Mouse (Mus musculus) ovary, postnatal 36 days (tissue): Measurements from ENCODE around the gene Lmna.

Experiments
- DNase-seq: peaks from one replicate; pipeline ENCODE4 v3.0.0; 2022; ENCODE audit warnings: low spot score, mixed read lengths

The Lmna gene

GRCm38 (mm10) chr3:88509692-88510420 lies at the start of gene Lmna:
Gene Lmna, minus strand, starts transcription at chr3:88509956.
- DNase-seq, result peak; percentile 94

DNA sequence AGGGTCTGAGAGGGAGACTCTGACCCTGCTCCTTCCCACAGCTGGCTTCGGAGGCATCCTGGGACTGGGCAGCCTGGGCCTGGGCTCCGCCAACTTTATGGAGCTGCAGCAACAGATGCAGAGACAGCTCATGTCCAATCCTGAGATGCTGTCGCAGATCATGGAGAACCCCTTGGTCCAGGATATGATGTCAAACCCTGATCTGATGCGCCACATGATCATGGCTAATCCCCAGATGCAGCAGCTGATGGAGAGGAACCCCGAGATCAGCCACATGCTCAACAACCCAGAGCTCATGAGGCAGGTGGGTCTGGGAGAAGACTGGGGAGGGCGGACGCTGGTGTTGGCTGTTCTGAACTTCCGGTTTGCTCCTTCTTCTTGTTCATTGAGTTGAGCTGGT lies 46.9 kb upstream of the Lmna start:
- DNase-seq, result no peak

DNA sequence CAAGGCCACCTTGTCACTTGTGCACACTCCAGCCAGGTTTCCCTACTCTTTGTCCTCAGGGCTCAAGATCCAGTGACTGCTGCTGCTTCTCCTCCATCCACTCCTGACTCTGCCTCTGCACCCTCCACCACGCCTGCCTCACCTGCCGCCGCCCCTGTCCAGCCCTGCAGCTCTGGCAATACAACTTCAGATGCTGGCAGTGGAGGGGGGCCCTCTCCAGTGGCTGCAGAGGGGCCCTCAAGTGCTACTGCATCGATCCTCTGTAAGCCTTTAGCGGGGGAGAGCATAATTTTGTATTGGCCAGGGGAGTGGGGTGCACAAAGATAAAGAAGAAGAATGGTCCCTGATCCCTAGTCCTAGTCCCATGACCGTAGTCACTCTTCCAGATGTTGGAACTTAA lies 46.0 kb upstream of the Lmna start:
- no peak for DNase-seq

GRCm38 (mm10) chr3:88555069-88555605 lies 45.4 kb upstream of the Lmna start:
- no peak for DNase-seq

GRCm38 (mm10) chr3:88553880-88554586 lies 44.3 kb upstream of the Lmna start:
- DNase-seq, result no peak

GRCm38 (mm10) chr3:88553525-88553879 lies 43.7 kb upstream of the Lmna start, which contains the start of gene Ubqln4:
Gene Ubqln4, plus strand, starts transcription at chr3:88553758.
- peak; percentile 96 for DNase-seq

DNA sequence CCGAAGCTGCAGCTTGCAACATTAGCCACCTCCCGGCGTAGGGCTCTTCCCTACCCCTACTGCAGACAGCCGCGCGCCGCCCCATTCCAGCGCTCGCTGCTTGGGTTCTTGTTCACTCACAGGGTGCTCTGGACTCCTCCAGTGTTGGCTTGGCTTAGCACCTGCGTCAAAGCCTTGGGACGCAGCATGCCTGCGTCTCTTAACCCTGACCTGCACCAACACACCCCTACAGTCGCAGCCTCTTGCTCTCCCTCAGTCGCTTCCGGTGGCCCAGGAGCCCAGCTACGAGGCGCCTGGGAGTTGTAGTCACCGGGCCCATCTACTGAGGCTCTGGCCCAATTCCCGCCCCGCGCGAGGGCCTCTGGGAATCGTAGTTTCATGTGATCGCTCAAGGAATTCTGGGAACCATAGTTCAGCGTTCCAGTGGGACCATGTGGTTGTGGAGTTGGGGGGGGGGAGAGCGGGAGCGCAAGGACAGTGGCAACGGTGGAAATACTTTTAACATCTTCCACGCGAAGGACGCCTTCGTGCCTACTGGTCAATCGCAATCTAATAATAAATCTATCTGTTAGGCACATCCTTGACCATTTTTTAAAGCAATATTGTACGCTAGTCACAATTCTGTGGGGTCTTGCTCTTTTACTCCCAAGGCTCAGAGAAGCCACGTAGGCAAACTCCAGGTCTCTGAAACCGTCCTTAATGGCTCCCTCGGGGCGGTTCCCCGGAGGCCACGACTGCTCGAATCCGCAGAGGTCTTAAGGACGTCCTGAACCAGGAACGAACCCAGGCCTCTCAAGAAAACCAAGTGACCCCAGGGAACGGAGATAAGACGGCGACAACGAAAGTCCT lies 43.1 kb upstream of the Lmna start, which contains the start of gene Lamtor2:
Gene Lamtor2, minus strand, starts transcription at position 399 of the 849 bp plus-strand sequence.
- DNase-seq, result peak; percentile 97

- DNase-seq, result no peak
These were observed 42.4 kb upstream of the Lmna start for GRCm38 (mm10) chr3:88552082-88552645.

DNA sequence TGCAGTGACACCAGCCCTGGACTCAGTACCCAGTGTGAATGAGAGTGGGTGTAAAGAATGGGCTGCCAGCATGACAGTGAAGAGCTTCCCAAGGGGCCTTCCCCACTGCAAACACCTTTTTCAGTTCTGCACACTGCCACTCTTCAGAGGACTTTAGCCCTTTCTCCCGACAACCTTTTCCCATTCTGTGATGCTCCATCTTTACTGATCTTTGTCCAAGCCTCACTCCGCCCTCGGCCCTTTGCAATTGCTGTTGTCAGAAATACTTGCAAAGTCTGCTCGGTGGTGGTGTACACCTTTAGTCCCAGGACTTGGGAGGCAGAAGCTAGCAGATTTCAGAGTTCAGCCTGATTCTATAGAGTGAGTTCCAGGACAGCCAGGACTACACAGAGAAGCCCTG lies 41.8 kb upstream of the Lmna start:
- DNase-seq, result no peak

GRCm38 (mm10) chr3:88548180-88548917 lies 38.6 kb upstream of the Lmna start, which contains the start of gene Rab25:
Gene Rab25, minus strand, starts transcription at chr3:88548300.
- DNase-seq, result no peak

DNA sequence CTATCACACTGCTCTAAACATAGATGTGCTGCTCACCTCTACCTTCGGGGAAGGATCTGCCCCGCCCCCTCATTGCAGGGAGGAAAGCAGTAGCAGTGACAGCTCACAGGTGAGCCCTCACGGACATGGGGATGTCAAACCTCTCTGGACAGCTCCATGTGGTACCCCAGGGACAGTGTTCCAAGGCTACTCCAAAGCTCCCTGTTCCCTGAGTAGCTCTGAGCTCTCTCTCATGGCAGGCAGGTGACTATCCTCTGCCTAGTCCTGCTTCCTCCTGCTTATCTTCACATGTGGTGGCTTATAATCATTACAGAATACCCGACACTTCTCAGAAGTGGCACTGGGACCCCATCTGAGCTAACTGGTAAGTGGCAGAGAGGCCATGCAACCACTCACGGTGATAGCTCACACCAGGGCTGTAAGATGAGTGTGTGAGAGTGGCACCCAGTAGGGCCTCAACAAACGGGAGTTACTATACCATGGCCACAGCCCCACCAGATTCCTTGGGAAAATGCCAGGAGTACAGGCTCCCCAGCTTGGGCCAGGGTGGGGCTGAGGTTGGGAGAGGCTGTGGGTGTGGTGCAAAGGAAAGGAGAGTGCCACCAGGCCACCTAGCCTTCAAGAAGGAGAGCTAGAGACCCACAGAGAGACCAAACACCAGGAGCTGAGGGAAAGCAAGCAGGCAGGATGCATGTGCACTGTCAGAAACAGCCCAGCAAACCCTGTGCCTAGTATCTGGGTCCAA lies 37.1 kb upstream of the Lmna start:
- DNase-seq, result no peak

DNA sequence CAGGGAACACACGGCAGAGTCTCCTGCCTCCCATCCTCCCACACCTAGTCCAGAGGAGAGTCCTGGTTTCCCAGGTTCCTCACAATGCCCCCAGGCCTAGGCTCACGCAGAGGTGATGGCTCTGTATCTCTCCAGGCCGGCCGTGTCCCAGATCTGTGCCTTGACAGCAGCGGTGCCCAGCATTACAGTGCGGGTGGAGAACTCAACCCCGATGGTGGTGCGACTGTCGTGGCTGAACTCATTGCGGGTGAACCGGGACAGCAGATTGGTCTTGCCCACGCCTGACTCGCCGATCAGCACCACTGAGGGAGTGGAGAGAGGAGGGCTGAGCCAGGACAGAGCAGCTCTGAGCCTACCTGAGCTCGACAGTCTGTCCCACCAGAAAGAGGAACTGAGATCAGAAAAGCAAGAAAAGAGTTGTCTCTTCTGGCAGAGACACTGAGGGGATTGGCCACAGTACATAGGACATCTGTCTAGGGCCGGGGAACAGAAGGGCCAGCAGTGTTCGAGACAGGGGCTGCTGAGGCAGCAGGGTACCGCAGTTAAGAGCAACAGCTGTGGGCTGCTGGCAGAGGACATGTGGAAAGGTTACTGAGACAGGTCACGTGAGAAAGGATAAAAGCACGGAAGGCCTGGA lies 35.3 kb upstream of the Lmna start:
- DNase-seq, result no peak

DNA sequence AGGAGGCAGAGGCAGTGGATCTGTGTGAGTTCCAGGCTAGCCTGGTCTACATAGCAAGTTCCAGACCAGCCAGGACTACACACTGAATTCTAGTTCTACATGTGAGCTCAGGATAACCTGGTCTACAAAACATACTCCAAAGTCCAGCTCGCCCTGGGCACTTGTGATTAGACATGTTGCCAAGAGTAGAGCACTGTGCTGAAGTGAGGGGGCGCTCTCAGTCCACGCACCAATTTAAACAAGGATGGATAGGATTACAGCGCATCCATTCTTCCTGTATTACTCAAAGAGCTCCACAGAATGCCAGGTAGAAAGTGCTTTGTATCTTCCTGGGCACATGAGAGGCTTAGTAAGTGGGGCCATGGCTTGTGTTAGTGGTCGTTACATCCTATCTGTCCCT lies 34.8 kb upstream of the Lmna start:
- no peak for DNase-seq

DNA sequence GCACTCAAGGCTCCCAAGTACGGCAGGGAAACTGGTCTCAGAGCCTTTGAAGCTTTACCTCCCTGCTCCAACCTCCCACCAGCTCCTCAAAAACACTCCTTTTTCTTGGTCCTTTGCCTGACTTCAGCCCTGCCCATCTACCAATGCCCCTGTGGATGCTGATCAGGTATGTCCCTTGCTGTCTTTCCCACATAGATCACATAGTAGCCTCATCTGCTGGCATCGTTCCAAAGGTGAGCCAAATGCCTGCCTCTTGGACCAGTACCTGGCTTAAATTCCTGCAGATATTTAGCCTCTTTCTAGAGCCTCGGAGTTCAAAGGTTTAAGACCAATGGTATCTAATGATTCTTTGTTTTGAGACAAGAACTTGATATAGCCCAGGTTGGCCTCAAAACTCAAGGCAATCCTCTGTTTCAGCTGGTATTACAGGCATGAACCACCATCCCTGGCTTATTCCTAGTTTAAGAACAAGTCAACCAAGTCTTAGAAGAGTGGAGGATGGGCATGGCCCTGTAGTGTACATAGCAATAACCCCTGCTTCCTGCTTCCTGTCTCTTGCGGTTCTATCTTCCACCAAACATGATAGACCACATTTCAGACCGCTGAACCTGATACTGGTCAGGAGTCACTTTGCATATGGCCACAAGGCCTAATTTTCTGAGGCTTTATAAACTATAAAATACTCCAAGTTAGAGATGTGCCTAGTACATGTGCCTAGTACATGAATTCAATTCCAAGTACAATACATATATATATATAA lies 34.1 kb upstream of the Lmna start:
- DNase-seq, result no peak

- DNase-seq, result no peak
These were observed 33.4 kb upstream of the Lmna start for GRCm38 (mm10) chr3:88543174-88543573.

DNA sequence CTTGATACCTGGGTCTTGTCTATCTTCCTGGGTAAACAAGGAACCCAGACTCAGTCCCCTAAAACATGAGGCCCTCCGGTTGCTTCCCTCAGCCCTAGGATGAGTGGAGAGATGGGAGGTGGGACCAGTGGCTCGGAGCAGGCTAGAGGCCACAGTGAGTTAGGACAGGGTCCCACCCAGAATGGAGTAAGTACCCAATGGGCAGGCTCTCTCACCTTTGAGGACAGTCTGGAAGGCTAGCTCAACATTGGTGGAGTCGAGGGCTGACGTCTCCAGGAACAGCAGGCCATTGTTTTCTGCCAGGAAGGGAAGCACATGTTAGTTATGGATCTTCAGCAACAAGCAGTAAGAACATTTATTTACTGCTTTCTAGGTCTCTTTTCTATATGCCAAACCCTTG lies 32.7 kb upstream of the Lmna start:
- DNase-seq, result no peak

DNA sequence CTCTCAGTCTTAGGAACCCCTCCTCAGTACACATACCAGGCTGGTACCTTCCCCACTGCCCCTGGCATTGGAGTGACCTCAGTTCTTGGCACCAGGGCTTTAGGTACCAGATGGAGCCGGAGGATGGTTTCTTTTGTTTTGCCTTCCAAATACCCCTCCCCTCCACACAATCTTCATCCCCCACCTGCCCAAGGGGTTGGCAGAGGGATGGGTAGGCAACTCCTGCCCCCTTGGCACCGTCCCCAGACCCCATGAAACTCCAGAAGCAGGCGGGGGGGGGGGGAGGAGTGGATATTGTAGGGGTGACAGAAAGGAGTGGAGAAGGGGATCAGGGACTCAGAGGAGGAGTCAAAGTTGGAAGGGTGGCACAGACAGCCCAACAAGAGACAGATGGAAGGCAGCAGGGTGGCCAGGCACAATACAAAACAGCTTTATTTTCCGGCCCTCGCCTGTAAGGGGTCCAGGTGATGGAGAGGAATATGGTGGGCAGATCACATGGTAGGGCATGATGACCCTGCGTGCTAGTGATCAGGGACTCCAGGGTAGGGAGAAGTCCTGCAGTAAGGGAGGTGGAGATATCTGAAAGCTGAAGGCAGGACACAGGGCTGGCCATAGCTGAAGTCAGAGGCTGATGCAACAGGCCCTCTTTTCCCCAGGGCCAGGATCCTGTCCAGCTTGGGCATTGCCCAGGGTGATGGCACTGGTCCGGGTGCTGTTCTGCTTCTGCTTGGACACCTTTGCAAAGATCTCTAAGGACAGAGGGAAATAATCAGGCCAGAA lies 32.1 kb upstream of the Lmna start:
- DNase-seq, result no peak

DNA sequence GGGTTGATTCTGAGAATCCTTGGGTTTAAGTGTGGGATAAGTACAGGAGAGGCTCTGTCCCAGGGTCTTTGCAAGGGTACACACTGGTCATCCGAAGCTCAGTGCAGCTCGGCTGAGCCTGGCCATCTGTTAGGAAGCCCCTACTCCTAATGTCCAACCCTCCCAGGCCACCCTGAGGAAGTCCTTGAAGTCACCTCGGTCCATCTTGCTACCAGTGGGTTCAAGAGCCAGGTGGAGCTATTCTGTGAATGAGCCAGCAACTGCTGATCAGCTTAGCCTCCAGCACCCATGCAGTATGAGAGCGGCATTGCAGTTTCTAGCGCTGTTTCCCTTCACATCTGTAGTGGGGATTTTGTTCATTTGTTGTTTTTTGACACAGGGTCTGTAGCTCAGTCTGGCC lies 30.3 kb upstream of the Lmna start:
- DNase-seq, result no peak
